Mouse (Mus musculus) frontal cortex, adult 2 months (tissue): ENCODE measurements around the gene Gm20834. TPM values are rescaled to one million over a fixed set of nuclear protein-coding genes. Genes with fewer than 3 reads are reported as not detected.
"Not testable (repeated sequence)": the region's sequence is repeated elsewhere in the genome, so short reads cannot be mapped to it uniquely, and the experiment has no call there.

Source experiments
- DNase-seq, 2 experiments: peaks; one replicate each; pipeline ENCODE4 v3.0.0; 2022; ENCODE audit warnings: low spot score in 1 of 2; ENCODE audit errors: extremely low spot score in 1 of 2
- polyA plus RNA-seq: library from polyadenylated mRNA; depleted of rRNA; stranded (reverse); fragments of >200 nt; gene quantifications from 2 replicates; pipeline ENCODE4 v1.2.3, GENCODE M21; 2012; rRNA removed

Gm20834 gene
- polyA plus RNA-seq, result not detected in 2 replicates

GRCm38 (mm10) chrY:10324489-10324888 lies at the start of gene Gm20834:
Gene Gm20834, minus strand, starts transcription at chrY:10324589.
- not testable (repeated sequence) for DNase-seq

Other genes starting within 250 kb of the Gm20834 start
- gene Gm21310, start 177.4 kb downstream of the Gm20834 start, polyA plus RNA-seq, result not detected in 2 replicates
- gene Gm28510, start 88.1 kb upstream of the Gm20834 start, polyA plus RNA-seq, result not detected in 2 replicates
- gene Gm20737, start 211.5 kb upstream of the Gm20834 start, polyA plus RNA-seq, result not detected in 2 replicates
- not detected in 2 replicates for gene Gm21775, start 228.9 kb upstream of the Gm20834 start, polyA plus RNA-seq